Mouse (Mus musculus): ENCODE measurements around the gene Gsta4. TPM values are rescaled to one million over a fixed set of nuclear protein-coding genes. Genes with fewer than 3 reads are reported as not detected.

Gsta4 gene
- total and polyA plus RNA-seq, 3 experiments: 1.4 to 6.8 (median 4.5) TPM

Other genes starting within 250 kb of the Gsta4 start
- gene Gcm1, start 130.8 kb upstream of the Gsta4 start, total RNA-seq (2014; fragmentation: Nextera tagmentation): not detected in 2 replicates
- gene Gcm1, start 130.8 kb upstream of the Gsta4 start, total RNA-seq (2017): 0.05 TPM in 1 of 2 replicates, not detected in the other
- gene Gcm1, start 130.8 kb upstream of the Gsta4 start, polyA plus RNA-seq (2012): not detected in 2 replicates
- gene Fbxo9, start 73.7 kb upstream of the Gsta4 start, total RNA-seq (2014; fragmentation: Nextera tagmentation): 115 and 128 TPM in 2 replicates
- 110 and 114 TPM in 2 replicates for gene Fbxo9, start 73.7 kb upstream of the Gsta4 start, total RNA-seq (2017)
- gene Fbxo9, start 73.7 kb upstream of the Gsta4 start, polyA plus RNA-seq (2012): 35.2 and 53.8 TPM in 2 replicates
- gene Ick, start 73.6 kb upstream of the Gsta4 start, total RNA-seq (2014; fragmentation: Nextera tagmentation): 49.2 and 59.1 TPM in 2 replicates
- 14.9 and 17.1 TPM in 2 replicates for gene Ick, start 73.6 kb upstream of the Gsta4 start, total RNA-seq (2017)
- gene Ick, start 73.6 kb upstream of the Gsta4 start, polyA plus RNA-seq (2012): 18.8 and 20.5 TPM in 2 replicates
- gene Gsta1, start 47.9 kb downstream of the Gsta4 start, total RNA-seq (2014; fragmentation: Nextera tagmentation): not detected in 2 replicates
- gene Gsta1, start 47.9 kb downstream of the Gsta4 start, total RNA-seq (2017): not detected in 2 replicates
- not detected in 2 replicates for gene Gsta1, start 47.9 kb downstream of the Gsta4 start, polyA plus RNA-seq (2012)
- gene Gm3776, start 74.4 kb downstream of the Gsta4 start, total RNA-seq (2014; fragmentation: Nextera tagmentation): not detected in 2 replicates
- not detected in 2 replicates for gene Gm3776, start 74.4 kb downstream of the Gsta4 start, total RNA-seq (2017)
- gene Gm3776, start 74.4 kb downstream of the Gsta4 start, polyA plus RNA-seq (2012): not detected in 2 replicates
- gene Gm10639, start 107.1 kb downstream of the Gsta4 start, total RNA-seq (2014; fragmentation: Nextera tagmentation): not detected in 2 replicates
- gene Gm10639, start 107.1 kb downstream of the Gsta4 start, total RNA-seq (2017): not detected in 2 replicates
- gene Gm10639, start 107.1 kb downstream of the Gsta4 start, polyA plus RNA-seq (2012): not detected in 2 replicates
- gene Omt2a, start 132.0 kb downstream of the Gsta4 start, total RNA-seq (2014; fragmentation: Nextera tagmentation): not detected in 2 replicates
- gene Omt2a, start 132.0 kb downstream of the Gsta4 start, total RNA-seq (2017): 0.11 TPM in 1 of 2 replicates, not detected in the other
- gene Omt2a, start 132.0 kb downstream of the Gsta4 start, polyA plus RNA-seq (2012): not detected in 2 replicates
- gene Omt2b, start 144.8 kb downstream of the Gsta4 start, total RNA-seq (2014; fragmentation: Nextera tagmentation): not detected in 2 replicates
- gene Omt2b, start 144.8 kb downstream of the Gsta4 start, total RNA-seq (2017): not detected in 2 replicates
- 0.04 TPM in 1 of 2 replicates, not detected in the other for gene Omt2b, start 144.8 kb downstream of the Gsta4 start, polyA plus RNA-seq (2012)
- not detected in 2 replicates for gene Gsta2, start 173.0 kb downstream of the Gsta4 start, total RNA-seq (2014; fragmentation: Nextera tagmentation)
- not detected in 2 replicates for gene Gsta2, start 173.0 kb downstream of the Gsta4 start, total RNA-seq (2017)
- not detected in 2 replicates for gene Gsta2, start 173.0 kb downstream of the Gsta4 start, polyA plus RNA-seq (2012)
- not detected in 2 replicates for gene Dppa5a, start 185.4 kb downstream of the Gsta4 start, total RNA-seq (2014; fragmentation: Nextera tagmentation)
- not detected in 2 replicates for gene Dppa5a, start 185.4 kb downstream of the Gsta4 start, total RNA-seq (2017)
- not detected in 2 replicates for gene Dppa5a, start 185.4 kb downstream of the Gsta4 start, polyA plus RNA-seq (2012)
- gene Ooep, start 196.0 kb downstream of the Gsta4 start, total RNA-seq (2014; fragmentation: Nextera tagmentation): not detected in 2 replicates
- gene Ooep, start 196.0 kb downstream of the Gsta4 start, total RNA-seq (2017): 0.06 TPM in 1 of 2 replicates, not detected in the other
- gene Ooep, start 196.0 kb downstream of the Gsta4 start, polyA plus RNA-seq (2012): not detected in 2 replicates
- not detected in 2 replicates for gene Ddx43, start 213.0 kb downstream of the Gsta4 start, total RNA-seq (2014; fragmentation: Nextera tagmentation)
- gene Ddx43, start 213.0 kb downstream of the Gsta4 start, total RNA-seq (2017): 0.05 TPM in 1 of 2 replicates, not detected in the other
- not detected in 2 replicates for gene Ddx43, start 213.0 kb downstream of the Gsta4 start, polyA plus RNA-seq (2012)

All from G1E (cell line).